Mouse (Mus musculus) cortical plate, adult 2 months (tissue): ENCODE data around the gene AY358078.

ENCODE experiments used
- CTCF ChIP-seq: fragments of 200-500 bp; IDR thresholded peaks from 2 replicates; pipeline ENCODE4 v1.5.1; 2011; ENCODE audit warnings: mild to moderate bottlenecking, control low read depth, low read length; ENCODE audit not compliant: insufficient read depth; ENCODE audit errors: extremely low read depth
- POLR2A ChIP-seq: fragments of 200-500 bp; IDR thresholded peaks from 2 replicates; pipeline ENCODE4 v1.6.1; 2011; ENCODE audit warnings: mild to moderate bottlenecking, low read length, control low read depth; ENCODE audit not compliant: insufficient read depth; ENCODE audit errors: extremely low read depth

- no peak for TF ChIP-seq CTCF
- no peak for TF ChIP-seq POLR2A
Measured at GRCm38 (mm10) chr14:51842250-51842649, 42.4 kb downstream of the AY358078 start.
